Mouse (Mus musculus): ENCODE data around the gene C1qbp.

DNA sequence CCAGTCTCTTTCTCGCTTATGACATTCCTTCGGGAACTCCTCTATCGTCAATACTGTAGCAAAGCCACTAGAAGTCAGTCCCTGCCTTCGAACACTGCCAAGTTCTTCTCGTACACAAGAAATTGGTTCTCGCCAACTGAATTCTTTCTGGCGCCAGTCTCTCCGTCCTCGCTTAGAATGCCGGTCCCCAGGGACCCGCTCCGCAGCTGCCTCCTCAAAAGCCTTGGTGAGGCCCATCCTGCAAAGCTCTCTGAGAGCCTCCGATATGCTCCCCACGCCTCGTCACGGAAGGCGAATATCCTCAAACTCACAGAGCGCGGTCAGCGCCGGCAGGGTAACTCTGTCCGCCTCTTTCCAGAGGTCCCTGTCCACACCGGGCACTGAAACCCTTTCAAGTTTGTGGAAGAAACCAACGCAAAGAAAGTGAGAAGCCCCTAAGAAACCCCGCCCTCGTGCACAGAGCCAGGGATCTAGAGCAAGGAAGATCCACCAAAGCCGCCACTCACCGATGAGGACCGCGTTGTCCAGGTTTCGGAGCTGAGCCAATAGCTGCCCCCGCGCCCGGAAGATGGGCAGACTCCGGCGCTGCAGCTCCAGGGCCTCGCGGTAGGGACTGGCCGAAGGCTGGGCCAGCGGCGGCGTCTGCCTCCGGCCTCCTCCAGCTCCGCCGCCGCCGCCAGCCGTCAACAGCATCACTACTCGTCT is 20.9 kb upstream of the C1qbp start:
- no peak for TF ChIP-seq CTCF (IDR thresholded peaks at IDR 0.05; ENCODE audit: extremely low read depth, insufficient read depth, insufficient read length, insufficient replicate concordance)
- TF ChIP-seq POLR2A (IDR thresholded peaks at IDR 0.05; ENCODE audit: low read depth, low read length), result no peak
